Mouse (Mus musculus) retina, embryonic 14.5 days (tissue): ENCODE measurements around the gene Cnih2.
"Not testable (repeated sequence)": the region's sequence is repeated elsewhere in the genome, so short reads cannot be mapped to it uniquely, and the experiment has no call there.

Experiments used
- DNase-seq: peaks from one replicate; pipeline ENCODE4 v3.0.0-alpha.2; 2015; ENCODE audit warnings: low spot score

The Cnih2 gene

DNA sequence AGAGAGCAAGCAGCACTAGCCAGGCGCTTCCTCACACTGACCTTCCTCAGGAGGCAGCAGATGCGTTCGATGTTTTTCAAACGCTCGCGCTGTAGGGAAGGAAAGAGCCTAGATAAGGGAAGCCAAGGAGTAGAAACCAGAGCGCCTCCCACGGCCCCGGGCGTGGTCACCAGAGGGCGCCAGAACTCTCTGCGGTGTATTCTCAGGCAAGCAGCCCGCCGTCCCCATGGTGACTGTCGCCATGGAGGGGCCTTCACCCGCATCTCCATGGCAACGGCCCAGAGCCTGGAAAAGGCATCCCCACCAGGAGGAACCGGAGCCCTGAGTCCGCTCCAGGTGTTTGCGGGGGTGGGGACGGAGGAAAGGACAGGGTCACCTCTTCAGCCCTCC is 4.1 kb downstream of the Cnih2 start:
- DNase-seq, result peak; percentile 98

DNA sequence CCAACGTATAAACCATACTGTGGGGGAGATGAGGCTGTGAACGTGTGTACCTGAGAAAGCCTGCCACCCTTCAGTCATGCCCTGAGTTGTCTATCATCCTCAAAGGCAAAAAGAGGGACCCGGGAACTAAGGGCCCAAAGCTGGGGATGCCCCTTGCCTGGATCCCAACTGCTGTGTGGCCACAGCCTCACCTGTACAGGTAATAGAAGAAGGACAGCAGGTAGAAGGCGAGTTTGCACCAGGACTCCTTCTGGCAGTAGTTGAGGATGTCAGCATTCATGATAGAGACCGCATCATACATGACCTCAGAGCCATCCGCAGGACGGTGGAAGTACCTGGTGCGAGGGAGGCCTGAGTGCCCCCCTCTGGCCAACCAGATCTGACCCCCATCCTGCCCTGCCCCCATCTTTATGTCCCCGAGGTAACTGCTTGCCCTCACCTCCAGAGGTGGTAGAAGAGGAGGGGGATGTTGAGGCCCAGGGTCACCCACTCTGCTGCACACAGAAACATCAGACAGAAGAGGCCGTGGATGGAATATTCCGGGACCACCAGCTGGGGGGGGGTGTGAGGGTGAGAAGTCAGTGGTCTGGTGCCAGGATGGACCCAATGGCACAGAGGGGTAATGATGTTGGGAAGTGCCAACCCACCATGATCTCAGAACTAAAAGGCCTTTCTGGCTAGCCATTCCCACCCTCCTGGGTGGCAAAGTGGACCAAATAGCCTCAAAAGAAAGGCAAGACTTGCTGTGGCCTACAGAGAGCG is 4.7 kb downstream of the Cnih2 start:
- no peak for DNase-seq

- DNase-seq, result no peak
Observed at GRCm38 (mm10) chr19:5092083-5092482, 6.2 kb downstream of the Cnih2 start.

DNA sequence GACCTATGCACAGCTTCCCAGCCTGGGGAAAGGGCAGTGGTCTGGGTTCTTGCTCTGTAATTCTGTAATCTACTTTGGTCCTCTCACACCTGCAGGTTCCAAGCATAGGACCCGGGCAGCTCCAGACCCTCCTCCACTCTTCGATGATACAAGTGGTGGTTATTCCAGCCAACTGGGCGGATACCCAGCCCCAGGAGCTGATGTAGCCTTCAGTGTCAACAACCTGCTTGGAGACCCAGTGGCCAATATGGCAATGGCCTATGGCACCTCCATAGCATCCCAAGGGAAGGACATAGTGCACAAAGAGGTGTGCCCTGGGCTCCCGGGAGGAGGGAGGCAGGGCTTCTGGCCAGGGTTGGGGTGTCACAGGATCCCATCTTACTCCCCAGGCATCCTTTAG is 9.0 kb downstream of the Cnih2 start:
- no peak for DNase-seq

- peak; percentile 99 for DNase-seq
Observed at GRCm38 (mm10) chr19:5087884-5088728, 10.2 kb downstream of the Cnih2 start, which contains the start of gene Yif1a. Yif1a (plus strand) TSS chr19:5088538.

- DNase-seq, result not testable (repeated sequence)
Observed at GRCm38 (mm10) chr19:5086533-5086932, 11.8 kb downstream of the Cnih2 start.

- no peak for DNase-seq
Observed at GRCm38 (mm10) chr19:5085145-5085863, 13.0 kb downstream of the Cnih2 start, which contains the start of gene Tmem151a. Tmem151a (minus strand) TSS chr19:5085531.

DNA sequence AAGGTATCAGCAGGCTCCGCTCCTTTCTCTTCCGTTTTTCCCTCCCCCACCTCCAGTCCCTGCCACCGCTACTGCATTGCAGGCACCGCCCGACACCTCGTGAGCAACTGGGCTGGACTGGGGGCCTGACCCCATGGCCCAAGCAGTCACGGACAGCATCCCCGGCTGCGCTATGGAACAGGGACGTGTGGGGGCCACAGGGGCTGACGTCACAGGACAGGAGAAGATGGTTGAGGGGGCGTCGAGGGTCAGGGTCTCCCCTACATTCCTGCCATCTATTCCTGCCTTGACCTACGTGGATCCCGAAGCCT is 13.5 kb downstream of the Cnih2 start:
- no peak for DNase-seq

DNA sequence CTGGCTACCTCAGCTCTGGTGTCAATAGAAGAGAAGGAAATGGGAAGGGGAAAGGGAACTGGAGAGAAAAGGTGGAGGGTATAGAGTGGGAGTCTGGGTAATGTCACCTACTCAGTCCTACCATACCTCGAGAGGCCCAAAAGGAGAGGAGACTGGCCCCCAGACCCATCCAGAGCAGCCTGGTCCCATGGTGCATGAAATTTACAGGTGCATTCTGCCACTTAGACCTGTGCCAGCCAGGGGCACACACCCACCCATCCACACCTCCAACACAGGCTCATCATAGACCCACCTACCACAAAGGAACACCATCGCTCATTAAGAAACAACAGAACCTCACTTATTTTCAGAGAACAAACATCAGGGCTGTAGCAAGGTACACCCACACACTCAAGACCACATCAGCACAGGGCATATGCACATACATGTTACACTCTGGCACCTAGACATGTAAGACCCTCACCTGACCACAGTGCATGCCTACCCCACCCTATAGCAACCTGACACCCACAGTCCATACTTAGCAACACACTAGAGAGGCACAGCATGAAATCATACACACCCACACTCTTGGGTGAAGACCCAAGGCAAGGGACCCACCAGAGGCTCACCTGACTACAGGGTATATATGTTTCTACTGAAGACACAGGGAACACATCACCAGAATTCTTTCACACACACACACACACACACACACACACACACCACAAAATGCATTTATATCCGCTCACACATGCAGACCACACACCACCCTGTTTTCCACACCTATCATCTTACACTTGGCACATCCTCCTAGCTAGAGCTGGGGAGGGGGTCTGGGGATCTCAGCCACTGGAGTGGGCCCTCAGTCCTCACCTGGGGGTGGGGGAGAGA is 14.1 kb downstream of the Cnih2 start:
- DNase-seq, result no peak

DNA sequence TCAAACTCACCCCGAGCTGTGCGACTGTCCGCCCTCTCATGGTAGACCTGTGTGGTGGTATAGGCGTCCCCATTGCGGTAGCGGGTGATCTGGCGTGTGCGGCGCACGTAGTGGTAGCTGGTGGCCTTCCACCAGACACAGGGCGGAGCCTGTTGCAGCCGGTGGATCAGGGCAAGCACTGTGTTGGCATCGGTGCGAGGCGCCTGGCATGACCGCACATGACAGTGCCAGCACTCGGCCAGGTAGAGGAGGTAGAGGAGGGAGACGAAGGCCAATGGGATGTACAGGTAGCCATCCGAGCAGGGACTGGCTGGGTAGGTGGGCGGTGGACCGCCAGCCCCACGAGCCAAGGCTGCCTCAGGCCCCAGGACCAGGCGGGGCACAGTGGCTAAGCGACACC is 15.7 kb downstream of the Cnih2 start:
- no peak for DNase-seq

DNA sequence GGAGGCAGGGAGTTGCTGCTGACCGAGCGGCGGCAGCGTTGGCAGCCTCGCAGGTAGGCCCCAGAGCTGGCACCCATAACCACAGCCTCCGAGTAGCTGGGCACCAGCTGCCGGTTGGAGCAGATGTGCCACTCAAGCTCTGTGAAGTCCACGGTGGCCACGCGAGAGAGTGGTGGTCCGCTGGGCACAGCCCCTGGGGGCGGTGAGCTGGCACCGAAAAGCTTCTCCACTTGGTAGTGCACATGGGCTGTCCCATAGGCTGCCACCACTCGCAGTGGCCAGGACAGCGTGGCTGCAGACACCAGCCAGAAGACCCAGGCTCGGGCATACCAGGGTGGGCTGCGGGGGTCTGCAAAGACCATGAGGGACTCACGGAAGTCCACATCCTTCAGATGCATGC is 16.3 kb downstream of the Cnih2 start:
- no peak for DNase-seq

- DNase-seq, result no peak
Observed at GRCm38 (mm10) chr19:5079279-5079678, 19.0 kb downstream of the Cnih2 start.

DNA sequence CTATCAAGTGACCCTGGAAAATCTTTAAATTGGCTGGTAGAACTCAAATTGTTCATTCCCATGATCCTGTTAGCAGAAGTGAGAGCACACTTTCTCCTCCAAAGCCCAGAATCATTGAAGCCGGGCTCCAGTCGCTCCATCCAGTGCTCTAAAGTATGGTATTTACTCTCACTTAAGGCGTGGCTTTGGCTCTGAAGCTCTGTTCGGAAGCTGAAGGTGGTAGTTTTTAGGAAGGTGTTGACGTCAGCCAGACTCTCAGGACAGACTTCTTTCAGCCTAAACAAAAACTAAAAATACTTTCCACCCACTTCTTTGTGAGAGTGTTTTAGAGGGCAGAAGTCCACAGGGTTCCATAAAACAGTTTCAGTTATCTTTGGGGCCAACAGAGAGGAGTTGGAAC is 24.8 kb downstream of the Cnih2 start:
- no peak for DNase-seq

DNA sequence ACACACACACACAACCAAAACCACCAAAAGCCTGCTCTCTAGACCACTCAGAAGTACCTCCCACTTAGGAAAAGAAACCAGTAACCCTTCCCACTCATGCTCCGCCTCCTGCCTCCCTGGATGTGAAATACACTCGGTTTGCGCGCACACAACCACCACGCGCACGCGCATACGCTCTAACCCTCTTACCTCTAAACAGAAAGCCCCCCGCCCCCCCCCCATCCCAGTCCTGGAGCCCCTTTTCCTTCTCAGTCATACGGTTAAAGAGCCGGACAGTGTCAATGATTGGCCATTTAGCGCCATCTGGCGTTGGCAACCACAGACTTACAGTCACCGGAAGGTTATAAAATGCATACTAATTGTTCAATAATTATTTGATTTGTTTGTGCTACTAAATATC is 25.3 kb downstream of the Cnih2 start:
- DNase-seq, result peak; percentile 86

DNA sequence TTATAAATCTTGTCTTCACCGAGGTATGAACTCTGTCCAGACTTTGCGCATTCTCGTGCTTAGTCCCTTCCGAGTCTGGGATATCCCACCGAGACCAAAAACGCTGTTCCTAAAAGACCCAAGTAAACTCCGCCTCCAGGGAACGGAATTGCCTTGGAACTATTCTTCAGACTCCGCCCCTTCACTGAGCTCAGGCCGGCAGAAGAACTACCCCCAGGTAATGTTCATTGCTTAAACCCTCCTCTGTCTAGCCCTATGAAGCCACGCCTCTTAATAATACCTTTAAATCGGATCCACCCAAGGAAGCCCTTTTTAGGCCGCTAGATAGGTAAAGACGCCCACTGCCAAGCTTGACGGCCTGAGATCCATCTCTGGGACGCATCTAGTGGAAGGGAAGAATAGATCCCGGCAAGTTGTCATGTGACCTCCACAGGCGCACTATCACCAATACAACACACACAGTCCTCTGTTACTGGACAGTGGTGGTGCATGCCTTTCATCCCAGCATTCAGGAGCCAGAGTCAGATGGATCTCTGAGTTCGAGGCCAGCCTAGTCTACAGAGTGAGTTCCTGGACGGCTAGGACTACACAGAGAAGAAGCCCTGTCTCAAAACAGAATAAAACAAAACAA is 25.8 kb downstream of the Cnih2 start:
- DNase-seq, result no peak

DNA sequence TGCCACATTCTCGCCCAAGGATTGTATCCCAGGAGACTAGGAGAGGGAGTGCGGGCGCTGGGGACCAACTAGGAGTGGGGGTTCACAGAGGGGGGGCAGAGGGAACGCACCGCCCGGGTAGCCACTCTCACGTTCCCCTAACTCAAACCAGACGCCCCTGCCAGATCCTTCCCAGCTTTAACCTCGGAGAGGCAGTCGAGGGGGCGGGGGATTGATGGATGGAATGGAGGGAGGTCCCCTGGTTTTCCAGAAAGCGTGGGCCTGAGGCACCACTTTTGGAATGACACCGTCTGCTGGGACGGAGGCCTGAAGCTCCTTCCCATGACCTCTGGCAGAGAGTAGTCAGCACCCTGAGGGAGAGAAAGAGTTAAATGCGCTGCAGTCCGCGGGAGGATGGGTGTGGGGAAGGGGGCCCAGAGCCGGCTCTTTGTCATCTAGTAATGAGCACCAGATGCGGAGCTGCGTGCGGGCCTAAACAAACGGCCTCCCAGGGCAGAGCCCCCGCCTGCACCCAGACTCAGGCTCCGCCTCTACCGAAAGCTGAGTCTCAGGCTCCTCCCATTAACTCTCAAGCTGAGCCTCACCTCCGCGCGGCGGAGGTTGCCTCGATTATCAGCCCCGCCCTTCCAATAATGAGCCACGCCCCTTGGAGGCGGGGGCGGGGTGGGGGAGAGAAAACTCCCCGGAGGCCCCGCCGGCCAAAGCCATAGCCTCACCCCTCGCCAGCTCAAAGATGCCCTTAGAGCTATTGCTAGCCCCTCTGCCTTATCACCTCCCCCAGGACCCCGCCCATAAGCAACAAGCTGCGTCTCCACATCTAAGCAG is 26.6 kb downstream of the Cnih2 start:
- peak; percentile 85 for DNase-seq

DNA sequence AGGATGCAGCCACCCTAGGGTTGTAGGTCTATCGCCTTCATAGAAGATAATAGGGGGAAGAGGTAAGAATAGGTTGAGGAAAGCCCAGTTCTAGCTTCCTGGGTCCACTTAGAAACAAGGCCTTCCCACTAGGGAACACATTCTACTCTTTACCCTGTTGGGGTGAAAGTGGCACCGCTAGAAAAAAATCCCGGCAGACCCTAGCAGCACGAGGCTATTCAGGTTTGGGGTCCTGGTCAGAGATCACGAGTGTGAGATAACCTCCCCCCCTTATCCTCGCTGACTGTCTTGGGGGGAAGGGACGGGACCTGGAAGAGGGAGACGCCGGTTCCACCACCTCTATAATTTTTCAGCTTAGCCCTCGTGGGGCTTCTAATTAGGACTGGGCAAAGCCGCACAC is 27.2 kb downstream of the Cnih2 start:
- no peak for DNase-seq

DNA sequence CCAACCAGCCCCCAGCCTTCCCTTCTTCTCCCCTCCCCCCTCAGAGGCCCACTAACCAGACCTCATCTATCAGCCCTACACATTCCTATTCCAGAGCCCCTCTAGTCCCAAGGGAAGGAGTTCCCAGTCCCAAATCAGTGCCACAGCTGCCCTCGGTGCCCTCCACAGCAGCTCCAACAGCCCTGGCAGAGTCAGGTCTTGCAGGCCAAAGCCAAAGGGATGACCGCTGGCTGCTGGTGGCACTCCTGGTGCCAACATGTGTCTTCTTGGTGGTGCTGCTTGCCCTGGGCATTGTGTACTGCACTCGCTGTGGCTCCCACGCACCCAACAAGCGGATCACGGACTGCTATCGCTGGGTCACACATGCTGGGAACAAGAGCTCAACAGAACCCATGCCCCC is 28.3 kb downstream of the Cnih2 start:
- no peak for DNase-seq

DNA sequence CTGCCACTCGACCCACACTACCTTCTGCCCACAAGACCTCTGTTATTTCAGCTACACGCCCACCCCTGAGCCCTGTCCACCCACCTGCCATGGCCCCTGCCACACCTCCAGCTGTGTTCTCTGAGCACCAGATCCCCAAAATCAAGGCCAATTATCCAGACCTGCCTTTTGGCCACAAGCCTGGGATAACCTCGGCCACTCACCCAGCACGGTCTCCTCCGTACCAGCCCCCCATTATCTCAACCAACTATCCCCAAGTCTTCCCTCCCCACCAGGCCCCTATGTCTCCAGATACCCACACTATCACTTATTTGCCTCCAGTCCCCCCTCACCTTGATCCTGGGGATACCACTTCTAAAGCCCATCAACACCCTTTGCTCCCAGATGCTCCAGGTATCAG is 28.8 kb downstream of the Cnih2 start:
- DNase-seq, result no peak

DNA sequence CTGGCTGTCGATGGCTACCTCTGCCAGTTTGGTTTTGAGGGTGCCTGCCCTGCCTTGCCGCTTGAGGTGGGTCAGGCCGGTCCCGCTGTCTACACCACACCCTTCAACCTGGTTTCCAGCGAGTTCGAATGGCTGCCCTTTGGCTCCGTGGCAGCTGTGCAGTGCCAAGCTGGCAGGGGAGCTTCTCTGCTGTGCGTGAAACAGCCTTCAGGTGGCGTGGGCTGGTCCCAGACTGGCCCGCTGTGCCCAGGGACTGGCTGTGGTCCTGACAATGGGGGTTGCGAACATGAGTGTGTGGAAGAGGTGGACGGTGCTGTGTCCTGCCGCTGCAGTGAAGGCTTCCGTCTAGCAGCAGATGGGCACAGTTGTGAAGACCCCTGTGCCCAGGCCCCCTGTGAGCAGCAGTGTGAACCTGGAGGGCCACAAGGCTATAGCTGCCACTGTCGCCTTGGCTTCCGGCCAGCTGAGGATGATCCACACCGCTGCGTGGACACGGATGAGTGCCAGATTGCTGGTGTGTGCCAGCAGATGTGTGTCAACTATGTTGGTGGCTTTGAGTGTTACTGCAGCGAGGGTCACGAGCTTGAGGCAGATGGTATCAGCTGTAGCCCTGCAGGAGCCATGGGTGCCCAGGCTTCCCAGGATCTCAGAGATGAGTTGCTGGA is 29.6 kb downstream of the Cnih2 start:
- no peak for DNase-seq
